Mouse (Mus musculus) 416B (cell line): ENCODE measurements at regions not wholly inside any gene's neighbourhood (a gene's known extent, or its start where the extent isn't known, plus 50 kb on each side); places are given as distances from the start of the nearest gene placed in this dataset.

ENCODE experiments used
- DNase-seq: peaks from one replicate; pipeline ENCODE4 v3.0.0; 2011; ENCODE audit warnings: low read depth

DNA sequence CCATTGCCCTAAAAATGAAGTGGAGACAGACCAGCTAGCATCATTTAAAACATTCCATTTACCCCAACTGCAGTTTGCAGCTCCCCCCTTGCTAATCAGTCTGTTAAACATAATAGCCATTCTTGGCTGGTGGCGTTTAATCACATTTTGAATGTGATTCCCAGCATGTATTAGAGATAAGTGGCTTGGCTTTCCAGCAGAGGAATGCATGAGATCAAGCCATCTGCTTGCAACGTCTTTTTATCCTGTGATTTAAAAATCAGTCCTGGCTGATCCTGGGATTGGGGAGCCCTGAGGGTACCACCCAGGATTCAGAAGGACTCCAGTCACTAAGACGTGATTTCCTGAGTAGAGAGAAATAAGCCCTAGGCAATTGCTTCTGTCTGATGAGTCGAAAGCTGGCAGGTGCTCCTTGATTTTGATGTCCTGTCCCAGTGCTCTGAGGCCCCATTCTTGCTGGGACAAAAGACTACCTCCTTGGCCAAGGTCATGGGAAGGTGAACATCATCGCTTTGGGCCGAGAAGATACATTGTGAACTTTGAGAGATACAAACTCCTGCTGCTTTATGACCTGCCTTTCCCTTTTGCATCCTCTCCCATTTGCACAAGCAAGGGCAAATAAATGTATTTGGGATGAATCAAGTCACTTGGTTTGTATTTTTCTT lies 623.8 kb downstream of the Tmem132b start:
- no peak for DNase-seq

DNA sequence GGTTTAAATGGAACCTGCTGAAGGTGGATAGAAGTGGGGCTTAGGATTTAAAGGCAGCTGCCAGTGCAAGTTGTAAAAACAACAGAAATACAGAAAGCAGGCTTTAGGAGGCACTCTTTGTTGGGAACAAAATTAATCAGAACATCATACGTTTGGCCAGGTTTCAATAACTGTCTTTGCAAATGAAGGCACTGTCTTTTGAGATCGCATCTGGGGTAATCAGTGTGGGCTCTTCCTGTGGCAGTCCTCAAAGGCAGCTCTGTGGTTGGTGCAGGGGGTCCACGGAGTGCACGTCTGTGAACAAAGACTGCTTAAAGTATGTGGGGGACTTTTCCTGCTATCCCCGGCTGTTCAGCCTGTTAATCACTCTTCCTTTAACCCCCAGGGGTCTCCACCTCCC lies 654.5 kb downstream of the Tmem132b start:
- DNase-seq: no peak

DNA sequence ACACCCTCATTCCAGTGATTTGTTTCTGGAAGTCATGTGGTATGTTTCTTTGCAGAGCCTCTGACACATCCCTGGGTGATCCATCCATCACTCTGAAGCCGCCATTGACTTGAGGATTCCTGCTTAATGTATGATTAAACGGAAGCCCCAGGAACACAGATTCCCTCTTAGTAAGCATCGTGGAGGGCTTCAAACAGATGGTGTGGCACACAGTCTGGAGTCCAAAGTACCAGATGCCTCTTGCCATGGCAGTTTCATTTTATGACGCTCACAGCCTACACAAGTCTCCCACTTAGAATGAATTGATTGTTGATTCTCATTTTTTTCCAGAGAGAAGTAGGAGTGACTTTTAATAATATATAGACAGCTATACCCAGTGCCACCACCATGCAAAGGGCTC lies 668.3 kb downstream of the Tmem132b start:
- no peak for DNase-seq

DNA sequence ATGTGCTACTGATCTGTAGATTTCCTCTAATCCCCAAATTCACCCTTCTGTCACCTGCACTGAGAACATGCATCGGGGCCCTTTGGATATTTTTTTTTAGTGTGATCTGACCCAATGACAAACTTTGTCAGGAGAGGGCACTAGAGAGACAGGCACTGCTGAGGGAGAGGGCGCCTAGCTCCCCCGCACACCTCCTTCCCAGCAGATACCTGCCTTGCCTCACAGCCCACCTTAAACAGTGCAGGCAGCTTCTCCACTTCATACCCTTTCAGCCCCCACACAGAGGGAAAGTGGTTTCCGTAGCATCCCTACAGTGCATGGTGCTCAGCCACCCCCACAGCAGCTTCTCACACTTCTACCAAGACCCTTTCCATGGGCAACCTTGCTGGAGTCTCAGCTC lies 670.0 kb downstream of the Tmem132b start:
- DNase-seq: no peak

DNA sequence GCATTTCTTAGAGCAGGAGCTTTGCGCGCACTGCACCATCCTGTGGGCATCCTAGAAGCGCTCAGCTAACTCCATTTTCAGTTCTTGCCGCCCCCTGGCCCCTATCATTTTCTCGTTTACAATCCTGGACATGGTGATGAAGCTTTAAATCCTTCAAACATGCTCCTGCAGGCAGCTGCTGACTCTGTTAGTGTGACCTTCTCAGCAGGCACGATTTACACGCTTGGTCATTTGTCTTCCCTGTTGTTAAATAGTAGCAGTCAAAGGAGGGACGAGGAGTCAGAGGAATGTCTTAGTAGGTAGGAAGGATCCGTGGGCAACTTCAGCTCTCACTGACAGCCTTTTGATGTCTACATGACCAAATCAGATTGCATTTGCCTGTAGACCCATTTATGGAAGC lies 670.4 kb downstream of the Tmem132b start:
- DNase-seq: no peak

DNA sequence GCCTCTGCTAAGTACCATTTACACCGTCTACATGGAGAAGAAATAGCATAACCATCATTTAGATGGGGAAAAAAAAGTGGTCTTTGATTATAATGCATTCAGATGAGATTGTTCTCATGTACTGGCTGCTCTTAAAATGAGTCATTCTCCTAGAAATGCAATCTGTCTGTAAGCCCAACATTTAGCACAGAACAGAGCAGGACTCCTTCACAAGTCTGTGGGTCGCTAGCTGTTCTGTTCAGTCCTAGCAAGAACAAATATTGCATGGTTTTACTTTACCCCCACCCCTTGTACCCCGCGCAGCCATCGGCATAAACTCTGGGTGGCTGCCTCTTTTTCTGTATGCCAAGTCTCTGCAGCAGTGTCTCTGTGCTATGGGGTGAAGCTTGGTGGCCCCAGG lies 685.4 kb downstream of the Tmem132b start:
- no peak for DNase-seq

DNA sequence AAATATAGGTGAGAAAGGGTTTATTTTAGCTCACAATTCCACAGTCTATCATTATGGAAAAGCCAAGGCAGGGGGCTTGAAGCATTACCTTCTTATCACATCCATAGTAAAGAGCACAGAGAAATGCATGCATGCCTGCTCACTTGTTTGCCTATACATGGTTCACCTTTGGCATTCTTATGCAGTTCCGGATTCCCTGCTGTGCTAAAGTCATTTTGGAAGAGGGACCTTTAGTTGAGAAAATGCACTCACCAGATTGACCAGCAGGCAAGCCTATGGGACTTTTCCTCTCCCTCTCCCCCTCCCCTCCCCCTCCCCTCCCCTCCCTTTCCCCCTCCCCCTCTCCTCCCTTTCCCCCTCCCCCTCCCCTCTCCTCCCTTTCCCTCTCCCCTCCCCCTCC lies 686.2 kb downstream of the Tmem132b start:
- DNase-seq: no peak

DNA sequence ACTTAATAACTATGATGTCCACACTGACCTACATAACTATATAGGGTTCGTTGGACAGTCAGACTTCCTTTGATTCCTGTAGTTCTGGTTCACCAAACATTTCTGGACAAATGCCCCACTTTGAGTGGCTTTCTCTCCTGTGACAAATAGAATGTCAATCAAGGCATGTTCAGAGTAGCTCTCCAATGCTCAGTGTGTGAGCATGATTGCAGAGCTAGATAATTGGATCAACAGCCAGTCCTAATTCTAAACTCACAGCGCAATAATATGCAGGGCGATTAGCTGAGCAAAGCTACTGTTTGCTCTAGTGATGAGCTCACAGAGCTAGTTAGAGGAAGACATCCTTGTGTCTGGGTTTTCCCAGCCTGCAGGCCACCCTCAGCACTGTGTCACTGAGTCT lies 692.1 kb downstream of the Tmem132b start:
- DNase-seq: no peak

DNA sequence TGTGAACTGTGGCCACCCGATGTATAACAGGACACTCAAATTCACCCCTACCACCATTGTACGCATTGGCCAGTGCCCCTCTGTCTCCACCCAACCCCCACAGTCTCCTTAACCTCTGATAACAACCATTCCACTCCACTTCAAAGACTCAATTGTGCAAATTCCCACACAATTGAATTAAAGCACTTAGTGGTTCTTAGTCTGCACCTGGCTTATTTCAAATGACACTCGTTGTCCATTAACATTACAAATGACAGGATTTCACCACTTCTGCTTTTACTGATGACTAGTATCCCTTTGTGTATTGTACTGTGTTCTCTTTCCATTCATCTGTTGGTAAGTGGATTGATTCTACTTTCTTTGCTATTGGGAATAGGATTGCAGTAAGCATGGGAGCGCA lies 699.2 kb downstream of the Tmem132b start:
- DNase-seq: no peak

DNA sequence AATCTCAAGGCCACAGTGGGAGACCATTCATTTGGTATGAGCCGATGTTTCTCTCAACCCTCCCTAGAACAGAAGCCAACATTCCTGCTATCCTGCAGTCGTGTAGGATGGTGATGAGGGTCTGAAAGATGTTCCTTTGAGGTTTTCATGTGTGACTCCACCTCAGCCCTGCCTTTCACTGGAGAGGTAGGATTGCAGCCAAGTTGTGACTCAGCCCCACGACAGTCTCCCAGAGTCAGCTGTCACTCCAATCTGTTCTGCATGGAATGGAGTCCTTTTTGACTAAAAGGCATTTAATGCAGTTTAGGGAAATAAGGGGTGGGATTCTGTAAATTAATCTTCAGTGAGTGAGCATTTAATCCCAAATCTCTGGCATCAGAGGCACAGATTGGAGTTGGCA lies 706.5 kb downstream of the Tmem132b start:
- no peak for DNase-seq

DNA sequence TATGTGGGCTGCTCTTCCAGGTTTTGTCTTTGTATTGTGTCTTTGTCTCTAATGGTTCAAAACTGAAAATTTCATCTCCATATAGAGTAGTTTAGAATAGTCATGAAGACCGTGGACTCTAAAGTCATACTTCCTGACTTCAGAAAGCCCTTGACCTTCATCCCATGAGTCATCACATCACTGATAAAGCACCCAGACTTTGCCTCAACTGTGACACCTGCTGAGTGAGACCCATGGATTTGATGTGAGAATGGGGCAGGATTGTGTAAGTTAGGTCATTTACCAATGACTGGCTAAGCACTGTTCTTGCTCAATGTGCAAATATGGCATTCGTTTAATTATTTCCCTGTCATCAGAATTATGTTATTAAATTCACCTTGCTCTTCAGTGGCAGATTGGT lies 714.2 kb downstream of the Tmem132b start:
- no peak for DNase-seq

DNA sequence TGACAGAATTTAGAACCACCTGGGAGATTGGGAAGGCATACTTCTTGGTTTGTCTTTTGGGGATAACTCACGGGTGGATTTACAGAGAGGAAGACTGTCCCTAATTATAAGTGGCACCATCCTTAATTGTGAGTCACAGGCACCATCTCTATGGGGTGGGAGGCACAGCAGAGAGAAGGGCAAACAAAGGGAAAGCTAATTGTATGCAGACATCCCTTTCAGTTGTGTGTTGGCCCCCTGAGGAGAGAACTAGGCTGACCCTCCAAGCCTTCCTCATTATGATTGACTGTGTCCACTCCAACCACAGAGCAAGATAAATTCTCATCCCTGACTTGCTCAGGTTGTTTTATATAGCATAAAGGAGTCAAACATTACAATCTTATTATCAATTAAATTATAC lies 718.8 kb downstream of the Tmem132b start:
- no peak for DNase-seq

DNA sequence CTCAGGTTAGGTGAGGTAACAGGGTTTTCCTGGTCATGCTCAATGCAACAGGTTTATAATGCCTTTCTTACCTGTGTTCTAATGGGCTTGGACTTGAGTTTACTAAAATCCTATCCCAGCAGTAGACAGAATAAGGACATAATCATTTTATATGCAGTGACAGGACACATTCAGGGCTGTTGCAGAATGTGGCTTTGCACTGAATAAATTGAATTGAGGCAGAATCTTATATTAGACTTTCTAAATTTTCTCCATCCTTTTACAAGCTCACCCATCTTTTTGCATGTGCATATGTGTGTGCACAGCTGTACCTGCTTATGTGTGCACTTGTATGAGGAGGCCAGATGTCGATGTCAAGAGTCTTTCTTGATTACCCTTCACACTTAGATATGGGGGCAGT lies 723.1 kb downstream of the Tmem132b start:
- DNase-seq: no peak

DNA sequence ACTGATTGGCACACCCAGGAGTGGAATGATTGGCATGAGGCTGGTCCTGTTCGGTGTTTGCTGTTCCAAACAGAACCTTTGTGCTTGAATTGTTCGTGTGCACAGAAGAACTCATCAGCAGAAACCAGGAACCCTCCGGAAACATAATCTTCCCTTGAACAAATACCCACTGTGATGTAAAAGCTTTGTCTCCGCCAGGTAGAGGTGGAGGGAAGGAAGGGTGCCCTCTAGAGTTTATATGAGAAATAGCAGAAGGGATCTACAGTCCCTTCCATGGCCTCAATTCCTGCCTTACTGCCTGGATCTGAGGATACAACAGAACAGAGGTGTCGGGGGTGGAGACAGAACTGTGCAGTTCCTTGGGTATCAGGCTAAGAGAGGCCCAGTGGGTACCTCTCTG lies 726.3 kb downstream of the Tmem132b start:
- no peak for DNase-seq

DNA sequence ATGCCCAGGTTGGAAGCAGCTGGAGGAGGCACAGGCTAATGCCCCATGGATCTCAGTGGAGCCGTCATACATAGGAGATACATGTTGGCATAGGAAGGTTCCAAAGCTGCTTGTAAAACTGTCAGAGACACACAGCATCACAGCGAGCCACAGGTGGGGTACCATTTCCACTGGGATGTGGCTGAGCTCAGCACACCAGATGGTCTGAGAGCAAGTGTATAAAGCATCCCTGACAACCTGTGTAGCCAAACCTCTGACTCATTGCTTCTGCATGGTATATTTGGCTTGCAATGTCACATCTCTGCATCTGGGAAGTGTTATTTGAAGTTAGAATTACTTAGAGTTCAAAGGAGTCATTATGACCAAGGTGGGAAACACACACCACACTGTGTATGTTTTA lies 734.9 kb downstream of the Tmem132b start:
- DNase-seq: no peak

DNA sequence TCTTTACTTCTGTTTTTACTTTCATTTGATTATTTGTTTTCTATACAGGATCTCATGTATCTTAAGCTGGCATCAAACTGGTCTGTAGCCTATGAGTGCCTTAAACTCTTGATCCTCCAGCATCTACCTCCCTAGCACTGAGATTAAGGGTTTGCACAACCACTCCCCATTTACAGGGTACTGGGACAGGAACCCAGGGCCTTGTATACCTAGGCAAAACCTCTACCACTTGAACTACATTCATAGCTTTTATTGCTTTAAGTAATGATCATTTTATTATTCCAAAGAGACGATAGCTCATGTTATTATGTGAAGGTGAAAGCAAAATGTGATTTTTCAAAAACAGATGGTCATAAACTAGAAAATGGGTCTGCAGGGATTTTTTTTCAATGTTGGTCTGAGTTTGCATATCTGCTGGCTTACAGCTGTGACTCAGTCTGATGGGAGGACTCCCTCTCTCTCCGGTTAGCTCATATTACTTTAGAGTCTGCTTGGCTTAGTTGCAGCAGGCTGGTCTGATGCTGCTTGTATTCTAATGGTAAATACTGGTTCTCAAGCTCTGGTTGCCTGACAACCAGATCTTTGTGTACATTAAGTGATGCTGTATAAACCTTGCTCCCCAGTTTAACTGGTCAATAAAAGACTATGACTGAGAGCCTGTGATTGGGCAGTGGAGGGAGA lies 735.5 kb downstream of the Tmem132b start:
- no peak for DNase-seq

DNA sequence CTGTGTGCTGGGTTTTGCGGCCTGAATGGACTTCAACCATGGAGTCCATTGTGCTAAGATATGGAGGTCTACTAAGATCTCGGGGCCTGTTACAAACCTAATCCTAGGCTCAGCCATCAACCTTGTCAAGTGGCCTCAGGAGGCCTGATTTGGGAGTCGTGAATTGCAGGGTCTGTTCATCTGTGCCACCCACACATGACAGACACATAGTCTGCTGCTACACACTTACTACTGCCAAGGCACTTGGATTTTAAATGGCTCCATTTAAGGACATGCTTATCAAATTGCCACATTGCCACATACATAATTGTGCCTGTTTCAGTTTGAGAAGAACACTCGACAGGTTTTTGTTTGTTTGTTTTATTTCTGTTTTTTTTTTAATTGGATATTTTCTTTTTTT lies 737.0 kb downstream of the Tmem132b start:
- no peak for DNase-seq

DNA sequence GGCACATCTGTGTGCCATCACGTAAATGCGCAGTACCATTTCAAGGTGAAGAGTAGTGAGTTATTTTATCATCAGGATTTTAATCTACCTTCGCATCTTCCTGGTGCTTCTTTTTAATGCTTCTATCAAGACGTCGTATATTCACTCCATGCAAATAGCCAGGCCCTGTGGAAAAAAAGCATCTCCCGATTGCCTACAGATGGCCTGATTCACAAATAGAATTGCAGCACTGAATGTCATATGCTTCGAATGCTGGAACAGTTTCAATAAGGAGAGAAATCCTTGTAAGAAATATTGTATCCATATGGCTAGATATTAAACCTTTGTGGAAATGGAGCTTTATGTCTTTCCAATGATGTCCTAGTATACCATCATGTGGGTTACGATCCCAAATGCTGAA lies 742.7 kb downstream of the Tmem132b start:
- no peak for DNase-seq

DNA sequence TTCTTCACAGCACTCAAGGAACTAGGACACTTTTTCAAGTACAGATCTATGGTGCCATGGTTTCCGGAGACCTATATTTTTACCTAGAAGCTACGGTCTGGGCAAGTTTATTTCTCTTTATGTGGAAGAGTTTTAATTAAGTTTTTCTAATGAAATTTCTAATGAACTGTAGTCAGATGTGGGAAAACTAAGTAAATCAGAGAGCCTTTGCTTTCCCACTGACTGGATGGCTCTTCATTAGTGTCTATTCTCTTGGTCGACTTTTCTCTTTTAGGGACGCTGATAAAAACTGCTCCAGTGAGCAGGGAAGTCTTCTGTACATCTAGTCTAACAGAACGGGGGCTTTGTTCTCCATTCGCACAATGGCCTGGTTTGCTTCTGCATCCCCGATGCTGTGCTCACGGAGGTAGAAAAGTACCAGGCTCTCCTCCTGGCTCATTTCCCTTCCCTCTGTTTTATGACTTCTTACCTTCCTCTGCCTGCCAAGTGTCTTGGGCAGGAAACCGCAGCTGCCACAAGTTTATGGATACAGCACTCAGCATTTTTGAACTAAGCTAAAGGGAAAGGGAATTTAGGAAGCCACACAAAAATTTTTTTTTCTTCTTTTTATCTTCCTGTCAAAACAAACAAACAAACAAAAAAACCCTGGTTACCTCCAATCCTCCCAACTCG lies 749.6 kb downstream of the Tmem132b start:
- DNase-seq: no peak

DNA sequence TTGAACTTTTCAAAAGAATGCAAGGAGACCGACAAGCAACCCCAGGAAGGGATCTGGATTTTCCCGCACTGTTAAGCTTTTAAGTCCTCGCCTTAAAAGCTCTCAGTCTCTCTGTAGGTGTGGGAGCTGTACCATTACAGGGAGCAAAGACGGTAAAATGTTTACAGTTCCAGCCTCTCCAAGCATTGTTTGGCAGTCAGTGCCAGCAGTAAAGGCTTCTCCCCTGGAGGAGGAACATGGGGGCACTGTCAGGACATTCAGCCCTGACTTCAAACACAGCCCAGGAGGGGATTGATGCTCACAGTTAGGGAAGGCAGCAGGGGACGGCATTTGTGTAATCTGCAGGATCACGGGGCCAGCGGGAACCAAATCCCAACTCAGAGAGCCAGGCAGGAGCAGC lies 750.2 kb downstream of the Tmem132b start:
- DNase-seq: no peak

DNA sequence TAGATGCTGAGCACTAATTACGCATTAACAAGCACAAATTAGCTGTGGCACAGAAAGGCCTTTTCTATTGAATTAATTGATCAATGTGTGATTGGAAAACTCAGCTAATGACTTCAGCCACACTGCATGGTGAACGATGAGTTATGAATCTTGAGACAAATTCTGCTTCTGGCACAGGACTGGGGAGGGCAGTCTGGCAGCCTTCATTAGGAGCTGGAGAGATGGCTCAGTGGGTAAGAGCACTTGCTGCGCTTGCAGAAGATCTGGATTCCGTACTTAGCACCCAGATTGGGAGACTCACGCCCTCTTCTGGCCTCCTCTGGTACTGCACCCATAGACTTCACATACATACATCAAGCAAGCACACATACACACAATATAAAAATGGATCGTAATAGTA lies 793.3 kb downstream of the Tmem132b start:
- no peak for DNase-seq

DNA sequence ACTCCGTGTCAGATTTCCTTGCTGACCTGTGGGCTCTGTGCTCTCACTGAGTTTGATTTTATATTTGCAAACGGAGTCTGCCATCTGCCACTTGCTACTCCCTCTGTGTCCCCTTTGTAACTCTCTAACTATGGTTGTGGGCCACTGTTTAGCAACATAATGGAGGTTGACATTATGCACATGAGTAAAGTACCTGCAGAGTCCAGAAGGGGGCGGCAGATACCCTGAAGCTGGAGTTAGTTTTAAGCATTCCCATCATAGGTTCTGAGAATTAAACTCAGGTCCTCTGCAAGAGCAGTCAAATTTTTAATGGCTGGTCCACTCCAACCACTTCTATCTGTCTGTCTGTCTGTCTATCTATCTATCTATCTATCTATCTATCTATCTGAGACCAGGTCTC lies 796.7 kb downstream of the Tmem132b start:
- DNase-seq: peak; percentile 54

DNA sequence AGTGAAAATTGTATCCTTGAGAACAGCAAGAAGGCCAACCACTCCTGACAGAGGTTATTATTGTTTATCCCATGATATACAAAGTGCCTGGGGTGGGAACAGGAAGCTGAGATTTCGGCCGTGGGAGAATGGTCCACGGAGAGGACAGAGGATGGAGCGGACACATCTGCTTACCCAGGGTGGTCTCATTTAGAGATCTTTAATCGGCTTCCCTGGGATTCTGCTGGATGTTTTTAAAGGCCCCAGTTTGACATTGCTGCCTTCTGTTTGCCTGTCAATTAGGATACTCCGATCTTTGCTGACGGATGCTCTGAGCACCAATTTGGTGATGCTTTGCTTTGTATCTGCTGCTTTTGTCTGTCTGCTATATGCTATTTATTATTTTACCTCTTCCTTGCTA lies 803.5 kb downstream of the Tmem132b start:
- no peak for DNase-seq
